Mouse (Mus musculus) liver, adult (tissue): Measurements from ENCODE around the gene Apc2.

Experiments
- GATA4 ChIP-seq: IDR thresholded peaks from 2 replicates; pipeline ENCODE4 v1.6.1; 2014; ENCODE audit warnings: mild to moderate bottlenecking, low read length; ENCODE audit not compliant: insufficient replicate concordance

Gene Apc2

GRCm38 (mm10) chr10:80295618-80296425 is at the start of gene Apc2:
Apc2 (plus strand) TSS chr10:80295977.
- TF ChIP-seq GATA4: no peak

- no peak for TF ChIP-seq GATA4
These were observed 47.9 kb upstream of the Apc2 start for GRCm38 (mm10) chr10:80247849-80248248.

- TF ChIP-seq GATA4: peak; percentile 12; the same call in 1 of the 2 replicates
These were observed 46.7 kb upstream of the Apc2 start, which contains the start of gene Ndufs7 for GRCm38 (mm10) chr10:80248971-80249640. Ndufs7 (plus strand) TSS chr10:80249121.

- TF ChIP-seq GATA4: no peak
These were observed 45.7 kb upstream of the Apc2 start for GRCm38 (mm10) chr10:80250059-80250458.

GRCm38 (mm10) chr10:80250573-80250972 is 45.2 kb upstream of the Apc2 start:
- TF ChIP-seq GATA4: no peak

- TF ChIP-seq GATA4: no peak
These were observed 43.8 kb upstream of the Apc2 start for GRCm38 (mm10) chr10:80252011-80252410.

- no peak for TF ChIP-seq GATA4
These were observed 43.1 kb upstream of the Apc2 start for GRCm38 (mm10) chr10:80252493-80253274.

- no peak for TF ChIP-seq GATA4
These were observed 42.2 kb upstream of the Apc2 start for GRCm38 (mm10) chr10:80253551-80253950.

- TF ChIP-seq GATA4: no peak
These were observed 41.2 kb upstream of the Apc2 start for GRCm38 (mm10) chr10:80254331-80255297.

- TF ChIP-seq GATA4: no peak
These were observed 39.8 kb upstream of the Apc2 start for GRCm38 (mm10) chr10:80255881-80256535.

- no peak for TF ChIP-seq GATA4
These were observed 37.8 kb upstream of the Apc2 start for GRCm38 (mm10) chr10:80257936-80258335.

GRCm38 (mm10) chr10:80258752-80259462 is 36.9 kb upstream of the Apc2 start:
- TF ChIP-seq GATA4: no peak

- TF ChIP-seq GATA4: no peak
These were observed 36.3 kb upstream of the Apc2 start for GRCm38 (mm10) chr10:80259463-80259805.
